Comparison of ENCODE assay signal across 7 mouse cellular contexts in genomic region chr2:167421330-167422149, GRCm38 (mm10). TPM values are rescaled to one million over a fixed set of nuclear protein-coding genes. Genes with fewer than 3 reads are reported as not detected.
DNase-seq lines count a peak whose midpoint lies in the region; ATAC-seq and TF ChIP-seq lines count a peak whose summit lies in the region.

Gene Slc9a8 (plus strand): TSS chr2:167421712.

- H3K27ac ChIP-seq in embryonic facial prominence, embryonic 13.5 days: peak within 1 kb of the TSS; percentile 99
- H3K27ac ChIP-seq in heart, adult 2 months: peak within 1 kb of the TSS; percentile 96
- H3K27ac ChIP-seq in limb, embryonic 13.5 days: peak within 1 kb of the TSS; percentile 93
- peak within 1 kb of the TSS; percentile 100 for H3K27ac ChIP-seq in midbrain, embryonic 16.5 days (ENCODE audit: low read length)

- peak; percentile 71 for TF ChIP-seq EP300 in heart, adult 2 months (IDR thresholded peaks at IDR 0.05; ENCODE audit: insufficient read depth, low read depth, low read length)

- 0% methylated on average over 65 of the region's 66 CpGs for WGBS in embryonic facial prominence, embryonic 13.5 days
- WGBS in heart, adult 2 months: under 1% methylated on average over 61 of the region's 66 CpGs
- under 1% methylated on average over 65 of the region's 66 CpGs for WGBS in limb, embryonic 13.5 days
- under 1% methylated on average over 65 of the region's 66 CpGs for WGBS in midbrain, embryonic 16.5 days

- H3K4me1 ChIP-seq in embryonic facial prominence, embryonic 13.5 days: peaks cover 17% of the 10 kb centered on the region
- peaks cover 2% of the 10 kb centered on the region for H3K4me1 ChIP-seq in heart, adult 2 months (ENCODE audit: control insufficient read depth, insufficient read depth, low read length)
- H3K4me1 ChIP-seq in limb, embryonic 13.5 days: peaks cover 15% of the 10 kb centered on the region
- H3K4me1 ChIP-seq in midbrain, embryonic 16.5 days (ENCODE audit: control insufficient read depth, insufficient read depth, low read length): peaks cover 17% of the 10 kb centered on the region

- intact Hi-C loops in heart, adult 2 months (cut with DNase I): loop anchor here (5.0 kb wide), 3 partner anchors 41 to 359 kb away; partner anchors contain the start of genes B4galt5 and Znfx1

- DNase-seq in adrenal gland, postnatal 36 days: peak; percentile 98
- peak; percentile 97 to 98 for DNase-seq in heart, adult 2 months
- DNase-seq in kidney, adult 8-10 months: peak; percentile 94 to 95
- DNase-seq in spleen, postnatal 10 days (ENCODE audit: low spot score in 2 of 2): peak; percentile 92 to 95

- ATAC-seq in embryonic facial prominence, embryonic 13.5 days (ENCODE audit: insufficient number of reproducible peaks, insufficient read depth, low FRiP score, low TSS enrichment, low read depth): peak; percentile 93
- peak; percentile 96 for ATAC-seq in limb, embryonic 13.5 days (ENCODE audit: low FRiP score, low read depth)
- peak; percentile 96 for ATAC-seq in midbrain, embryonic 16.5 days

- peak within 1 kb of the TSS; percentile 97 for H3K9ac ChIP-seq in embryonic facial prominence, embryonic 13.5 days
- peak within 1 kb of the TSS; percentile 93 for H3K9ac ChIP-seq in heart, adult 2 months (ENCODE audit: low read depth, low read length)
- peak within 1 kb of the TSS; percentile 91 for H3K9ac ChIP-seq in limb, embryonic 13.5 days
- H3K9ac ChIP-seq in midbrain, embryonic 16.5 days (ENCODE audit: low read depth, low read length): peak within 1 kb of the TSS; percentile 93

- peak; percentile 43 for TF ChIP-seq CTCF in heart, adult 2 months (IDR thresholded peaks at IDR 0.05)

- H3K27me3 ChIP-seq in embryonic facial prominence, embryonic 13.5 days: no peaks in the 10 kb centered on the region
- H3K27me3 ChIP-seq in heart, adult 2 months (ENCODE audit: control insufficient read depth, insufficient read depth, low read length): no peaks in the 10 kb centered on the region
- no peaks in the 10 kb centered on the region for H3K27me3 ChIP-seq in limb, embryonic 13.5 days
- no peaks in the 10 kb centered on the region for H3K27me3 ChIP-seq in midbrain, embryonic 16.5 days (ENCODE audit: control insufficient read depth, insufficient read depth, low read depth, low read length)

- H3K4me2 ChIP-seq in embryonic facial prominence, embryonic 13.5 days: peak within 1 kb of the TSS; percentile 78
- H3K4me2 ChIP-seq in limb, embryonic 13.5 days (replicated peaks): peak within 1 kb of the TSS; percentile 87
- peak within 1 kb of the TSS; percentile 89 for H3K4me2 ChIP-seq in midbrain, embryonic 16.5 days (ENCODE audit: low read length)

- H3K79me2 ChIP-seq in heart, adult 2 months (replicated peaks; ENCODE audit: control insufficient read depth, insufficient read depth, low read length): no peaks in the 10 kb centered on the region

- 0 out of 2 replicates have a peak, but pooled peaks cover 4% of the 10 kb centered on the region for H3K9me3 ChIP-seq in embryonic facial prominence, embryonic 13.5 days
- H3K9me3 ChIP-seq in limb, embryonic 13.5 days: peaks cover 3% of the 10 kb centered on the region; the same call in 1 of the 2 replicates
- H3K9me3 ChIP-seq in midbrain, embryonic 16.5 days (replicated peaks; ENCODE audit: control insufficient read depth, low read length, poor library complexity, severe bottlenecking): no peaks in the 10 kb centered on the region

- peaks cover 30% of the 10 kb centered on the region for H3K36me3 ChIP-seq in embryonic facial prominence, embryonic 13.5 days
- H3K36me3 ChIP-seq in heart, adult 2 months (ENCODE audit: control insufficient read depth, insufficient read depth, low read length): no peaks in the 10 kb centered on the region
- H3K36me3 ChIP-seq in limb, embryonic 13.5 days: peaks cover 28% of the 10 kb centered on the region
- peaks cover 3% of the 10 kb centered on the region; the same call in 1 of the 2 replicates for H3K36me3 ChIP-seq in midbrain, embryonic 16.5 days (ENCODE audit: control insufficient read depth, insufficient read depth, low read length)

- peak within 1 kb of the TSS; percentile 82 for H3K4me3 ChIP-seq in embryonic facial prominence, embryonic 13.5 days
- peak within 1 kb of the TSS; percentile 88 for H3K4me3 ChIP-seq in heart, adult 2 months
- peak within 1 kb of the TSS; percentile 73 for H3K4me3 ChIP-seq in limb, embryonic 13.5 days
- peak within 1 kb of the TSS; percentile 80 for H3K4me3 ChIP-seq in midbrain, embryonic 16.5 days (ENCODE audit: low read depth, low read length)

- peak; percentile 70 for TF ChIP-seq POLR2A in heart, adult 2 months (IDR thresholded peaks at IDR 0.05; ENCODE audit: insufficient read depth, low read depth, low read length)

RNA-seq across cellular contexts. Expression of gene Slc9a8, which starts in this region (rescaled TPM):
- total RNA-seq in adrenal gland, postnatal 36 days (2021): 10 to 100 TPM; 37.4 to 38.3 TPM
- polyA plus RNA-seq in embryonic facial prominence, embryonic 13.5 days (2015; fragmentation: Nextera tagmentation; extraction: Ambion mirVana): 21.7 and 22.5 TPM in 2 replicates
- 10 to 100 TPM; 21.7 to 23.6 TPM for total RNA-seq in heart, adult 2 months (2021)
- 26.1 and 43.8 TPM in 2 replicates for polyA plus RNA-seq in heart, adult 2 months (2012; rRNA removed)
- polyA plus RNA-seq in limb, embryonic 13.5 days (2015; fragmentation: Nextera tagmentation; extraction: Ambion mirVana): 23.2 and 23.8 TPM in 2 replicates
- 19.4 and 20.9 TPM in 2 replicates for polyA plus RNA-seq in midbrain, embryonic 16.5 days (2015; fragmentation: Nextera tagmentation; extraction: Ambion mirVana)

Comparison
In these comparisons a context has a peak if more than half of its experiments do, and no peak if none do; other contexts are left out.
1. Peak in every context shown above with its lines: DNase-seq, ATAC-seq, H3K4me3 ChIP-seq and H3K27ac ChIP-seq.